ENCODE assay signal across 8 mouse cellular contexts in genomic region chr2:52674886-52675277, GRCm38 (mm10). TPM values are rescaled to one million over a fixed set of nuclear protein-coding genes. Genes with fewer than 3 reads are reported as not detected.
DNase-seq lines count a peak whose midpoint lies in the region; ATAC-seq and TF ChIP-seq lines count a peak whose summit lies in the region.

No protein-coding gene starts in this region.

- H3K9ac ChIP-seq in intestine, postnatal 0 days (ENCODE audit: low read depth, low read length): no peak overlapping the region
- H3K9ac ChIP-seq in lung, embryonic 15.5 days: no peak overlapping the region

- no peaks in the 10 kb centered on the region for H3K27me3 ChIP-seq in cerebellum, adult 2 months (ENCODE audit: control insufficient read depth, insufficient read depth, low read length)
- H3K27me3 ChIP-seq in intestine, postnatal 0 days (replicated peaks; ENCODE audit: control insufficient read depth, insufficient read depth, low read length): peaks cover 18% of the 10 kb centered on the region
- peaks cover 35% of the 10 kb centered on the region for H3K27me3 ChIP-seq in lung, embryonic 15.5 days

- TF ChIP-seq POLR2A in cerebellum, adult 2 months (IDR thresholded peaks at IDR 0.05; ENCODE audit: borderline replicate concordance, insufficient read depth, low read length): no peak

- 1% methylated on average over 19 of the region's 19 CpGs for WGBS in cerebellum, adult 2 months
- under 1% methylated on average over 19 of the region's 19 CpGs for WGBS in intestine, postnatal 0 days
- under 1% methylated on average over 19 of the region's 19 CpGs for WGBS in lung, embryonic 15.5 days

- peak overlapping the region; percentile 97 for H3K4me2 ChIP-seq in intestine, postnatal 0 days (replicated peaks; ENCODE audit: low read depth)
- peak overlapping the region; percentile 98 for H3K4me2 ChIP-seq in lung, embryonic 15.5 days

- H3K27ac ChIP-seq in layer of hippocampus, adult 2 months: no peak overlapping the region
- H3K27ac ChIP-seq in cerebellum, adult 2 months (ENCODE audit: insufficient read depth, low read length): 0 out of 2 replicates have a peak overlapping the region, but pooled peaks have one; percentile 4
- no peak overlapping the region for H3K27ac ChIP-seq in intestine, postnatal 0 days (ENCODE audit: low read depth, low read length)
- H3K27ac ChIP-seq in lung, embryonic 15.5 days: no peak overlapping the region

- no peak for DNase-seq in layer of hippocampus, adult 2 months (ENCODE audit: low spot score in 2 of 2)
- DNase-seq in layer of hippocampus, adult 9-10 months (ENCODE audit: low spot score): no peak
- DNase-seq in cerebellum, adult 2 months: peak; percentile 63 to 64
- peak; percentile 15 for DNase-seq in gastrocnemius, adult 8-10 months (ENCODE audit: low spot score in 2 of 2)
- DNase-seq in right cerebral cortex, postnatal 14 days: peak; percentile 31
- DNase-seq in urinary bladder, postnatal 25 days (ENCODE audit: low spot score): no peak

- H3K36me3 ChIP-seq in intestine, postnatal 0 days (ENCODE audit: control insufficient read depth, insufficient read depth): no peaks in the 10 kb centered on the region
- H3K36me3 ChIP-seq in lung, embryonic 15.5 days: no peaks in the 10 kb centered on the region

- H3K4me1 ChIP-seq in cerebellum, adult 2 months (ENCODE audit: control insufficient read depth, insufficient read depth, low read length): peaks cover 9% of the 10 kb centered on the region; the same call in 1 of the 2 replicates
- H3K4me1 ChIP-seq in intestine, postnatal 0 days (replicated peaks; ENCODE audit: control insufficient read depth, insufficient read depth, low read length): no peaks in the 10 kb centered on the region
- peaks cover 18% of the 10 kb centered on the region for H3K4me1 ChIP-seq in lung, embryonic 15.5 days

- no peak for ATAC-seq in intestine, postnatal 0 days
- no peak for ATAC-seq in lung, embryonic 15.5 days (ENCODE audit: borderline replicate concordance, extremely low read depth, low FRiP score, low TSS enrichment)

- no peaks in the 10 kb centered on the region for H3K9me3 ChIP-seq in intestine, postnatal 0 days (ENCODE audit: control insufficient read depth)
- H3K9me3 ChIP-seq in lung, embryonic 15.5 days: no peaks in the 10 kb centered on the region

- TF ChIP-seq CTCF in layer of hippocampus, adult 2 months (conservative IDR thresholded peaks at IDR 0.05): no peak
- TF ChIP-seq CTCF in cerebellum, adult 2 months (IDR thresholded peaks at IDR 0.05; ENCODE audit: borderline replicate concordance, insufficient read depth, low read depth, low read length): no peak
- no peak for TF ChIP-seq CTCF in intestine, postnatal 0 days (IDR thresholded peaks at IDR 0.05; ENCODE audit: low read depth)

- H3K4me3 ChIP-seq in layer of hippocampus, adult 2 months: peak overlapping the region; percentile 73
- H3K4me3 ChIP-seq in cerebellum, adult 2 months (replicated peaks; ENCODE audit: insufficient read depth, low read depth, low read length): peak overlapping the region; percentile 97
- peak overlapping the region; percentile 63 for H3K4me3 ChIP-seq in intestine, postnatal 0 days (ENCODE audit: low read depth, low read length)
- H3K4me3 ChIP-seq in lung, embryonic 15.5 days: peak overlapping the region; percentile 67

RNA-seq across cellular contexts. Expression of gene Cacnb4, which starts 1.7 kb away (rescaled TPM):
- total RNA-seq in layer of hippocampus, adult 2 months (2021): 10 to 100 TPM; 69.7 to 81.2 TPM
- polyA plus RNA-seq in cerebellum, adult 2 months (2012; rRNA removed): 64.7 and 79.9 TPM in 2 replicates
- under 1 TPM; 0.07 to 0.70 (median 0.41) TPM for total RNA-seq in gastrocnemius, adult 8-10 months (2022)
- polyA plus RNA-seq in intestine, postnatal 0 days (2015; fragmentation: Nextera tagmentation; extraction: Ambion mirVana): 0.50 and 0.51 TPM in 2 replicates
- polyA plus RNA-seq in lung, embryonic 15.5 days (2015; fragmentation: Nextera tagmentation; extraction: Ambion mirVana): 0.45 and 1.2 TPM in 2 replicates

Comparison
In these comparisons a context has a peak if more than half of its experiments do, and no peak if none do; other contexts are left out.
1. DNase-seq: peak in cerebellum, adult 2 months (2 of 2), gastrocnemius, adult 8-10 months (2 of 2) and right cerebral cortex, postnatal 14 days (single experiment); none in layer of hippocampus, adult 2 months (0 of 2), layer of hippocampus, adult 9-10 months (single experiment) and urinary bladder, postnatal 25 days (single experiment).
2. RNA of gene Cacnb4, which starts 1.7 kb away (polyA plus RNA-seq): 64.7 to 79.9 TPM in cerebellum, adult 2 months; 0.45 to 1.2 TPM in lung, embryonic 15.5 days and 0.50 to 0.51 TPM in intestine, postnatal 0 days; every median in the first group is over 10 times any median in the second.
3. Peak in every context shown above with its lines, with median percentiles within 50 percentile points of each other: H3K4me3 ChIP-seq.